Comparison of ENCODE assay signal across 12 mouse cellular contexts in the genomic region with DNA sequence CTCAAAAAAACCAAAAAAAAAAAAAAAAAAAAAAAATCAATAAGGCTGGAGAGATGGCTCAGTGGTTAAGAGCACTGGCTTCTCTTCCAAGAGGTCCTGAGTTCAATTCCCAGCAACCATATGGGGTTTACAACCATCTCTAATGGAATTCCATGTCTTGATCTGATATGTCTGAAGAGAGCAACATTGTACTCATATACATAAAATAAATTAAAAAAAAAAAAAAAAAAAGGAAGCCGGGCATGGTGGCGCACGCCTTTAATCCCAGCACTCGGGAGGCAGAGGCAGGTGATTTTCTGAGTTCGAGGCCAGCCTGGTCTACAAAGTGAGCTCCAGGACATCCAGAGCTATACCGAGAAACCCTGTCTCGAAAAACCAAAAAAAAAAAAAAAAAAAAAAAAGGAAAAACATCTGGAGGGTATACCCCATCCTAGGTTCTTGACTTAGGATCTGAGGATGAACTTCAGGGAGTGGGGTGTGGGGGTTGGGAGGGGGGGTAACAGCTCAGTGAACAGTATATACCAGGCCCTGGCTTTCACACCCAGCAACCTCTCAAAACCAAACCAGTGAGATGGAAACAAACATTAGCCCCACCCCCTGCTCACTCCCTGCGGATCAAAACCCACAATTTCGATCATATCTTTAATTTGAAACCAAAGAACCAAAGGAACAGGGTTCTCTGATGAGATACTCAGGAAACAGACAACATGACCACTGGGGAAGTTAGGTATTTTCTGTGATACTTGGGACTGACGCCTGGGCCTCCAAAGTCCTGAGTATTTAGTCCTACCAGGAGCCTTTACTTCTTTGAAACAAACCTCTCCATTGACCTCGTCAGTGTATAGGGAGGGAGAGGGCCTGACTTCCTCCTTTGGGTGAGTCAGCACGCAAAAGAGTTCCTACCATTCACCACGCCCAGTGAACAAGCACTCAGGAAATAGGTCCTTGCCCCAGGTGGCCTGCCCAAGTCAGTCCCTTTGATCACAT. TPM values are rescaled to one million over a fixed set of nuclear protein-coding genes. Genes with fewer than 3 reads are reported as not detected.
DNase-seq lines count a peak whose midpoint lies in the region; ATAC-seq and TF ChIP-seq lines count a peak whose summit lies in the region.
"Had no signal": no experiment of that assay in that cellular context is flagged by ENCODE, and none has a peak within 500 bp of the region (broad histone marks: within the 10 kb centered on the region; RNA-seq: fewer than 3 reads in every experiment).

No protein-coding gene starts in this region.

- H3K4me1 ChIP-seq in heart, embryonic 13.5 days, result peaks cover 7% of the 10 kb centered on the region; the same call in 1 of the 2 replicates
- peaks cover 8 to 25% of the 10 kb centered on the region in 2 experiments for H3K4me1 ChIP-seq in MEL (ENCODE audit: control insufficient read depth in 1 of 2, insufficient read depth in 2 of 2, low read length in 2 of 2)
- H3K4me1 ChIP-seq in intestine, postnatal 0 days (replicated peaks; ENCODE audit: control insufficient read depth, insufficient read depth, low read length), result no peaks in the 10 kb centered on the region
- H3K4me1 ChIP-seq in limb, embryonic 10.5 days, result no peaks in the 10 kb centered on the region

- ATAC-seq in heart, embryonic 13.5 days (ENCODE audit: extremely low read depth, insufficient number of reproducible peaks, low FRiP score, low TSS enrichment), result peak; percentile 44; the same call in 1 of the 2 replicates
- peak; percentile 70 for ATAC-seq in intestine, postnatal 0 days
- ATAC-seq: Patski had no signal

- WGBS in heart, embryonic 13.5 days, result 76% methylated on average over 13 of the region's 13 CpGs
- WGBS in intestine, postnatal 0 days, result 69% methylated on average over 12 of the region's 13 CpGs
- WGBS in limb, embryonic 10.5 days, result 72% methylated on average over 13 of the region's 13 CpGs

- DNase-seq in heart, adult 9 months (ENCODE audit: low spot score in 2 of 2), result no peak
- DNase-seq in MEL (ENCODE audit: low read depth, low spot score), result peak; percentile 97
- peak; percentile 29 to 38 for DNase-seq in monocyte, adult 2 months (ENCODE audit: low read depth in 1 of 2, low spot score in 2 of 2)
- DNase-seq in limb, embryonic 10.5 days (ENCODE audit: low spot score), result no peak
- DNase-seq in layer of hippocampus, postnatal 10 days (ENCODE audit: low spot score in 2 of 2), result no peak
- DNase-seq in right cerebral cortex, postnatal 4 days, result no peak

- no peaks in the 10 kb centered on the region for H3K9me3 ChIP-seq in heart, embryonic 13.5 days
- H3K9me3 ChIP-seq in MEL (replicated peaks; ENCODE audit: insufficient read depth, low read length), result no peaks in the 10 kb centered on the region
- no peaks in the 10 kb centered on the region for H3K9me3 ChIP-seq in intestine, postnatal 0 days (ENCODE audit: control insufficient read depth)
- no peaks in the 10 kb centered on the region for H3K9me3 ChIP-seq in limb, embryonic 10.5 days (replicated peaks)
- H3K9me3 ChIP-seq: hindbrain, embryonic 13.5 days; midbrain, embryonic 12.5 days had no signal

- H3K9ac ChIP-seq in heart, embryonic 13.5 days, result no peak overlapping the region
- H3K9ac ChIP-seq in MEL (ENCODE audit: control insufficient read depth, low read depth, low read length, poor library complexity, severe bottlenecking), result peak overlapping the region; percentile 57
- H3K9ac ChIP-seq in intestine, postnatal 0 days (ENCODE audit: low read depth, low read length), result no peak overlapping the region
- H3K9ac ChIP-seq: hindbrain, embryonic 13.5 days; midbrain, embryonic 12.5 days had no signal

- H3K27me3 ChIP-seq in heart, embryonic 13.5 days (replicated peaks), result 0 out of 2 replicates have a peak, but pooled peaks cover 18% of the 10 kb centered on the region
- H3K27me3 ChIP-seq in MEL (ENCODE audit: control insufficient read depth in 1 of 2, insufficient read depth in 2 of 2, low read length in 2 of 2), result no peaks in the 10 kb centered on the region
- H3K27me3 ChIP-seq in intestine, postnatal 0 days (replicated peaks; ENCODE audit: control insufficient read depth, insufficient read depth, low read length), result no peaks in the 10 kb centered on the region
- H3K27me3 ChIP-seq in limb, embryonic 10.5 days (ENCODE audit: low read depth, poor library complexity, severe bottlenecking), result no peaks in the 10 kb centered on the region
- H3K27me3 ChIP-seq: Patski had no signal

- H3K79me2 ChIP-seq in MEL (ENCODE audit: control insufficient read depth, insufficient read depth, low read length, poor library complexity), result no peaks in the 10 kb centered on the region

- no peak for TF ChIP-seq RAD21 in MEL (IDR thresholded peaks at IDR 0.05; ENCODE audit: low read depth, low read length)

- no peak for TF ChIP-seq CTCF in MEL (IDR thresholded peaks at IDR 0.05 in 2 of 3, conservative IDR thresholded peaks at IDR 0.05 in 1 of 3; ENCODE audit: control insufficient read depth in 1 of 3, insufficient read depth in 1 of 3, low read depth in 2 of 3, low read length in 3 of 3, poor library complexity in 1 of 3, severe bottlenecking in 1 of 3)
- no peak for TF ChIP-seq CTCF in intestine, postnatal 0 days (IDR thresholded peaks at IDR 0.05; ENCODE audit: low read depth)

- peak in 1 of 2 experiments; percentile 80; a peak in 2 of 4 replicates for TF ChIP-seq POLR2A in MEL (IDR thresholded peaks at IDR 0.05; ENCODE audit: control insufficient read depth in 1 of 2, insufficient read depth in 1 of 2, low read depth in 1 of 2, low read length in 2 of 2, poor library complexity in 1 of 2)

- no peak overlapping the region for H3K4me3 ChIP-seq in heart, embryonic 13.5 days
- H3K4me3 ChIP-seq in MEL (ENCODE audit: control insufficient read depth in 1 of 2, insufficient read depth in 1 of 2, low read depth in 2 of 2, low read length in 2 of 2), result peak overlapping the region; percentile 22 to 32
- no peak overlapping the region for H3K4me3 ChIP-seq in intestine, postnatal 0 days (ENCODE audit: low read depth, low read length)
- H3K4me3 ChIP-seq in limb, embryonic 10.5 days, result no peak overlapping the region
- H3K4me3 ChIP-seq: hindbrain, embryonic 13.5 days; midbrain, embryonic 12.5 days had no signal

- H3K27ac ChIP-seq in heart, embryonic 13.5 days (replicated peaks), result no peak overlapping the region
- H3K27ac ChIP-seq in MEL (ENCODE audit: control insufficient read depth, low read depth, low read length), result peak overlapping the region; percentile 97
- H3K27ac ChIP-seq in intestine, postnatal 0 days (ENCODE audit: low read depth, low read length), result peak overlapping the region; percentile 8; the same call in 1 of the 2 replicates
- no peak overlapping the region for H3K27ac ChIP-seq in limb, embryonic 10.5 days
- H3K27ac ChIP-seq: hindbrain, embryonic 13.5 days; midbrain, embryonic 12.5 days had no signal

- no peak overlapping the region for H3K4me2 ChIP-seq in heart, embryonic 13.5 days
- H3K4me2 ChIP-seq in intestine, postnatal 0 days (replicated peaks; ENCODE audit: low read depth), result no peak overlapping the region
- H3K4me2 ChIP-seq: hindbrain, embryonic 13.5 days; midbrain, embryonic 12.5 days had no signal

- no peaks in the 10 kb centered on the region for H3K36me3 ChIP-seq in heart, embryonic 13.5 days
- peaks cover 0 to 30% of the 10 kb centered on the region in 2 experiments; a peak in 2 of 4 replicates for H3K36me3 ChIP-seq in MEL (ENCODE audit: control insufficient read depth in 1 of 2, insufficient read depth in 2 of 2, low read length in 2 of 2)
- H3K36me3 ChIP-seq in intestine, postnatal 0 days (ENCODE audit: control insufficient read depth, insufficient read depth), result no peaks in the 10 kb centered on the region
- H3K36me3 ChIP-seq in limb, embryonic 10.5 days, result no peaks in the 10 kb centered on the region
- H3K36me3 ChIP-seq: hindbrain, embryonic 13.5 days; midbrain, embryonic 12.5 days had no signal

- peak; percentile 71 to 80 for TF ChIP-seq EP300 in MEL (IDR thresholded peaks at IDR 0.05; ENCODE audit: low read depth in 1 of 2, low read length in 2 of 2)

TF ChIP-seq in MEL, 35 proteins besides CTCF, POLR2A, EP300 and RAD21 (continues in another document):
- TF ChIP-seq SIN3A (IDR thresholded peaks at IDR 0.05; ENCODE audit: low read length), result peak; percentile 83

RNA-seq across cellular contexts. Expression of a gene that starts 6.5 kb away (rescaled TPM):
- 32.6 and 33.4 TPM in 2 replicates for polyA plus RNA-seq in heart, embryonic 13.5 days (2015; fragmentation: Nextera tagmentation; extraction: Ambion mirVana)
- 54.4 and 64.2 TPM in 2 replicates for total RNA-seq in MEL (2012; rRNA removed)
- 10 to 100 TPM in 1 of 2 experiments, not detected in 1; 67.0 TPM for polyA plus RNA-seq in MEL (2012; ENCODE audit: insufficient read depth in 1 of 2, insufficient read length in 2 of 2, low read depth in 1 of 2, low replicate concordance in 2 of 2, missing spikeins in 1 of 2)
- polyA plus RNA-seq in intestine, postnatal 0 days (2015; fragmentation: Nextera tagmentation; extraction: Ambion mirVana), result 18.2 and 19.3 TPM in 2 replicates
- polyA plus RNA-seq in limb, embryonic 10.5 days (2016; fragmentation: Nextera tagmentation; extraction: Ambion mirVana), result 54.2 and 68.9 TPM in 2 replicates
- 100 to 1,000 TPM; 134 to 157 TPM for total RNA-seq in layer of hippocampus, postnatal 10 days (2021)

RNA-seq across cellular contexts. Expression of a gene that starts 25.7 kb away (rescaled TPM):
- polyA plus RNA-seq in heart, embryonic 13.5 days (2015; fragmentation: Nextera tagmentation; extraction: Ambion mirVana), result 0.66 and 0.76 TPM in 2 replicates
- not detected in 2 replicates for total RNA-seq in MEL (2012; rRNA removed)
- under 1 TPM in 1 of 2 experiments, not detected in 1; 0.14 TPM for polyA plus RNA-seq in MEL (2012; ENCODE audit: insufficient read depth in 1 of 2, insufficient read length in 2 of 2, low read depth in 1 of 2, low replicate concordance in 2 of 2, missing spikeins in 1 of 2)
- 3.6 and 4.7 TPM in 2 replicates for polyA plus RNA-seq in intestine, postnatal 0 days (2015; fragmentation: Nextera tagmentation; extraction: Ambion mirVana)
- polyA plus RNA-seq in limb, embryonic 10.5 days (2016; fragmentation: Nextera tagmentation; extraction: Ambion mirVana), result 0.14 and 0.18 TPM in 2 replicates
- 100 to 1,000 TPM; 133 to 134 TPM for total RNA-seq in layer of hippocampus, postnatal 10 days (2021)

RNA-seq across cellular contexts. Expression of a gene that starts 40.8 kb away (rescaled TPM):
- 9.9 and 11.2 TPM in 2 replicates for polyA plus RNA-seq in heart, embryonic 13.5 days (2015; fragmentation: Nextera tagmentation; extraction: Ambion mirVana)
- 417 and 426 TPM in 2 replicates for total RNA-seq in MEL (2012; rRNA removed)
- 100 to 1,000 TPM in 1 of 2 experiments, not detected in 1; 602 TPM for polyA plus RNA-seq in MEL (2012; ENCODE audit: insufficient read depth in 1 of 2, insufficient read length in 2 of 2, low read depth in 1 of 2, low replicate concordance in 2 of 2, missing spikeins in 1 of 2)
- polyA plus RNA-seq in intestine, postnatal 0 days (2015; fragmentation: Nextera tagmentation; extraction: Ambion mirVana), result 8.5 and 9.0 TPM in 2 replicates
- polyA plus RNA-seq in limb, embryonic 10.5 days (2016; fragmentation: Nextera tagmentation; extraction: Ambion mirVana), result 13.3 and 14.9 TPM in 2 replicates
- 10 to 100 TPM; 16.7 to 18.1 TPM for total RNA-seq in layer of hippocampus, postnatal 10 days (2021)

RNA-seq across cellular contexts. Expression of a gene that starts 47.5 kb away (rescaled TPM):
- polyA plus RNA-seq in heart, embryonic 13.5 days (2015; fragmentation: Nextera tagmentation; extraction: Ambion mirVana), result 0.25 and 0.37 TPM in 2 replicates
- total RNA-seq in MEL (2012; rRNA removed), result not detected in 2 replicates
- polyA plus RNA-seq in MEL (2012; ENCODE audit: insufficient read depth in 1 of 2, insufficient read length in 2 of 2, low read depth in 1 of 2, low replicate concordance in 2 of 2, missing spikeins in 1 of 2), result not detected
- polyA plus RNA-seq in intestine, postnatal 0 days (2015; fragmentation: Nextera tagmentation; extraction: Ambion mirVana), result not detected in 2 replicates
- polyA plus RNA-seq in limb, embryonic 10.5 days (2016; fragmentation: Nextera tagmentation; extraction: Ambion mirVana), result 78.5 and 105 TPM in 2 replicates
- not detected for total RNA-seq in layer of hippocampus, postnatal 10 days (2021)
- polyA plus RNA-seq: embryonic facial prominence, embryonic 14.5 days had no signal

Comparison
In these comparisons a context has a peak if more than half of its experiments do, and no peak if none do; other contexts are left out.
1. H3K27ac ChIP-seq: peak in MEL (single experiment) and intestine, postnatal 0 days (single experiment); none in heart, embryonic 13.5 days (single experiment) and limb, embryonic 10.5 days (single experiment).
2. H3K4me3 ChIP-seq: peak in MEL (2 of 2); none in heart, embryonic 13.5 days (single experiment), intestine, postnatal 0 days (single experiment) and limb, embryonic 10.5 days (single experiment).
3. DNase-seq: peak in MEL (single experiment) and monocyte, adult 2 months (2 of 2); none in heart, adult 9 months (0 of 2), limb, embryonic 10.5 days (single experiment), layer of hippocampus, postnatal 10 days (0 of 2) and right cerebral cortex, postnatal 4 days (single experiment).